Mouse (Mus musculus) c-Kit-positive CD71-positive TER-119-negative erythroid progenitor cells, embryonic 14.5 days (primary cell): ENCODE results near the gene Lbr.

Source experiments
- DNase-seq: peaks from one replicate; pipeline ENCODE4 v3.0.0-alpha.2; 2013; ENCODE audit warnings: low read depth

The Lbr gene

DNA sequence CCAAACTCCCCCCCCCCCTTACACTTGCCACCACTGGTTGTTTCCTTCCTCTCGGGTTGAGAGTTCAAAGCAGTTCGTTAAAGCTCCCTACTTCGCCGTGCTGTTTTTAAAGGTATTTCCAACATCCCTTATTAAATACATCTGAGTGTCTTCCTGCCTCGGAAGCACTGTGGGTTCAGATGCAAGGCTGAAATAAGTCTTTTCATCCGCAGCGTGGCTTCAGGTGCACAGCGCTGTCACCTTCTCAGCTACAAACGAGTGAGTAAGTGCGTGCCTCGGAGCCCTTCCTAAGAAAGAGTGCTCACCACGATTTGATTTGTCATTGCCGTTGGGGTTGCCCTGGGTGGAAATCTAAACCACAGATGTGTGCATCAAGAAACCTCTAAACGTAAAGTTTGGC, at the start of gene Lbr:
Gene Lbr, minus strand, starts transcription at position 266 of the 400 bp plus-strand sequence.
- DNase-seq, result peak; percentile 40

GRCm38 (mm10) chr1:181889670-181890069, 46.8 kb upstream of the Lbr start:
- no peak for DNase-seq

GRCm38 (mm10) chr1:181888801-181889200, 46.0 kb upstream of the Lbr start:
- peak; percentile 64 for DNase-seq

GRCm38 (mm10) chr1:181881532-181881931, 38.7 kb upstream of the Lbr start:
- DNase-seq, result no peak

- DNase-seq, result no peak
Measured at GRCm38 (mm10) chr1:181880752-181881325, 38.0 kb upstream of the Lbr start.

DNA sequence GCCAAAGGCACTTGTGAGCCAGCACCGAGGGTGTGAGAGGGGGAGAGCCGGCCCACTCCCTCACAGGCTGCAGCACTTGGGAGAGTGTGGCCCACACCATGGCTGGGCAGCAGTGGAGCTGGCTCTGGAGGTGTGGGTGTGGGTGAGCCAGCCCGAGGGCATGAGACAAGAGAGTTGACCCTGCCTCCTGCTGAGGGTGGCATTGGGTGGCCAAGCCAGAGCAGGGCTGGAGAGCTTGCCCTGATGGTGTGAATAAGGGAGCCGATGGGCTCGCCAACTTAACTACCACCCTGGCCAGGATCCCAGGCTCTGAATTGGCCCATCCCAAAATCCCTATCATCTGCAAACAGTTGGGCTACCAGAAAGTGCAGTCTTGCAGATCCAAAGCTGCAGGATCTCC, 35.6 kb upstream of the Lbr start:
- DNase-seq, result no peak

- no peak for DNase-seq
Measured at GRCm38 (mm10) chr1:181877088-181877487, 34.2 kb upstream of the Lbr start.

- DNase-seq, result no peak
Measured at GRCm38 (mm10) chr1:181876656-181877055, 33.8 kb upstream of the Lbr start.

DNA sequence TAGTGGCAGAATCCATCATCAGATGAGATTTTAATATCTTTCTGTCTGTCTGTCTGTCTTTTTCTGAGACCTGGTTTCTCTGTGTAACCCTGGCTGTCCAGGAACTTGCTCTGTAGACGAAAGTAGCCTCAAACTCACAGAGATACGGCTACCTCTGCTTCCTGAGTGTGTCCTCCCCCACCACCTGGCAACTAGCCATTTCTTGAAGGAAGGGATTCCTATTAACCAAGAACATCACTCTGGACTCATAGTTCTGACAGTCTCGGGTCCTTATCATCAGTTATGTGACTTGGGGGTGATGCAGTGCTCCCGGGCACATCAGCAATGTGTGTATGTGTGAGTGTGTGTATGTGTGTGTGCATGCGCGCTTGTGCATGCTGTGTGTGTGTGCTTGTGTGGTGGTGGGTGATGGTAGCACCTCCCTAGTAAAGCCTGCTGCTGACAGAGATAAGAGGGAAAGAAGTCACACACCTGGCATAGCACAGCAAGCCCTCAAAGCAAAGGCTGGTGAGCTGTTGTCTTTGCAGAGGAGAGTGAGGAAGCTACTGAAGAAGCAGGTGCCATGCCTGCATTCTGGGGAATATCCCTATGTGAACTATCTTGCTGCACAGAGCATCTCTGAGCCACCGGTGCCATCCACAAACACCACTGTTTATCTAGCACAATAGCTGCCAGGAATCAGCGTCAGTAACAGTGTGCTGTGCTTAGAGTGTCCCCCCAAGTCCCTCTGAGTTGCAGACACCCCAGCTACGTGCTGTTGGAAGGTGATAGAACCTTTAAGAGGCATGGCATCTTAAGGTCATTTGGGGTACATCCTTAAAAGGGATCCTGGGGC, 30.5 kb upstream of the Lbr start:
- no peak for DNase-seq

DNA sequence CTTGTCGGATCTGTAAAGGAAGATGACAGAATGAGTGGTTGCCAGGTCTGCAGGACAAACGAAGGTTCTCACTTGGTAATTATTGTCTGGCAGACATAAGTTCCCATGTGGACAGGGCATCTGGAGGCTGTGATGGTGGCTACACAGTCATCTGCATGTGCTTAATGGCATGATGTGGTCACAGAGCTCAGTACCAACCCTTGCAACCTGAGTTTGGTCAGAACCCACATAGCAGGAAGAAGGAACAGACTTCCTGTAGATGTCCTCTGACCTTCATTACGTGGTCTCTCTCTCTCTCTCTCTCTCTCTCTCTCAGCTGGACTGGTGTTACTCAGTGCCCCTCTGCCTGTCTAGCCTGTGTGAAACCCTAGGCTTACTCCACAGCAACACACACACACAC, 29.8 kb upstream of the Lbr start:
- DNase-seq, result no peak

- no peak for DNase-seq
Measured at GRCm38 (mm10) chr1:181866429-181867280, 23.8 kb upstream of the Lbr start.

- no peak for DNase-seq
Measured at GRCm38 (mm10) chr1:181865863-181866216, 23.0 kb upstream of the Lbr start.

DNA sequence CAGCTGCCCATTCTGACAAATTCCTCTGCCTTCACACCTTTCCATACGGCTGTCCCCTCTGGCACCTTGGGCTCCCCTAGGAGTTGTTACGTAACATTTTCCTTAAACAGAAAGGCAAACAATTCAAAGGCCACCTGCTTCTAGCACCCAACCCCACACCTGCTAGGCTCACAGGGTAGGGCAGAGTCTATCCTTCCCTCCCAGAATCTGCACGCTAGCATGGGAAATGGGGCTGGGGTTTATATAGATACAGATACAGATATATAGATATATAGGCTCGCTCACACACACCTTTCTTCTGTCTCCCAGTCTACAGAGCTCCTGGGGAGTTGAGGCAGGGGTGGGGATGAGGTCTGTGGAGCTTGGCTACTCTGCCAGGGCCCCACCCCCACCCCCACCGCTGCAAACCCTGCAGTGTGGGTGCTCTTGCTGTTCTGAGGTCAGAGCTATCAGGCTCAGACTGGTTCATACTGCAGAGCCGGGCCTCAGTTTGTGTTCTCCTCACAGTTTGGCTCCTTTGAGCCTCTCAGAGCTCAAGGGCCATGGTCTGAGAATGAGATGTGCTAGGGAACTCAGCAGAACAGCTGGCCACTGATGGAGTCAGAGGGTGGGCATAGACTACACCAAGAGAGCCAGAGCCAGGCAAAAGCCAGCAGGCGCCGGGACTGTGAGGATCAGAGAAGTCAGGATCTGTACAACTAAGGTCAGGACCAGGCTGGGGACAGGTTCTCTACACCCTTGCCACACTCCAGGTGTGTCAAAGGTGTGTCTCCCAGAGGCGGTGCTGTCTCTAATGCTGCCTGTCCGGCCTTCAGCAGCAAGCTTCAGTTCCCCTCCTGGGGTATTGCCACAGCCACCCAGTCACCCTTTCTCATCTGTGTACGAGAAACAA, 22.4 kb upstream of the Lbr start:
- no peak for DNase-seq

DNA sequence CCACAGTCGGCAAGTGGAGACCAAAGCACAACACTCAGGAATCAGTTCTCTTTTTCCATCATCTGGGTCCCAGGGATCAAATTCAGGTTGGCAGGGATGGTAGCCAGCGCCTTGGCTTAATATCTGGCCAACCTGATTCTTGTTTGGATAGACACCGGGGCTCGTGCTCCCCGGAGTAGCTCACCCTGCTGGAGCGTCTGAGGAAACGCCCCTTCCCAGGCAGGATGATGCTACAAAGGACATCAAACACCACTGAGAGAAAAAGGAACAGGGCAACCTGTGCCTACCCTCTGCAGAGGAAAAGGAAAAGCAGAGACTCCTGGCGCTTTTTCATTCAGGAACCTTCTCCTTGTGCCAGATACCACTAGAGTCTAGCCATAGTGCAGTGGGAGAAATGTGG, 20.6 kb upstream of the Lbr start:
- no peak for DNase-seq

DNA sequence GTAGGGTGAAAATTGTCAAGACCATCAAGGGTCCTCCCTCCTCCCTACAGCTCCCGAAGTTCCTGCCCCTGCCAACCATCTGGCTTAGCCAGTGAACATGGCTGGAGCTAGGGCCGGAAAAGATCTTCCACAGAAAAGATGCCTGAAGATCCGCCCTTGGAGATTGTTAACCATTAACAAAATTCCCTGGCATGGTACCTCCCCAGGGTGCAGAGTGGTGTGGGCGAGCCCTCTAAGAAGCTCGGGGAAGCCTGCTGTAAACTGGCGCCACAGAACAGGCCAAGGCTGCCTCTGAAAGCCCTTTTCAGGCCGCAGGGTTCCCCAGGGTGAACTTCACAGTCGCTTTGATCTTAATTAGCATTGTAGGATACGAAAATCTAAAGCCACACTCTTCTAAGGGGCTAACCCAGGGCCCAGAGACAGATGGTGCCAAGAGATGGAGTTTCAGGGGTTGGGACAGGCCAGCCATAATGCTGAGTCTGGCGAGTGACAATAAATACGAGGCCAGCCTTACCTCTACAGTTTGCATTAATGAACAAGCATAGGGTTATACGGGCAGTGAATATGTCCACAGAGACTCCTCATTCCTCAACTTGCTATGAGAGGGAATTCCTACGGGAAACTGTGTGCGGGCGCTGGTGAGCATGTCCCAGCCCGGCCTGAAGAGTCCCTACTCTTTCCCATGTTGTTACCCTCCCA, 20.0 kb upstream of the Lbr start:
- no peak for DNase-seq

- no peak for DNase-seq
Measured at GRCm38 (mm10) chr1:181861181-181861902, 18.5 kb upstream of the Lbr start.

DNA sequence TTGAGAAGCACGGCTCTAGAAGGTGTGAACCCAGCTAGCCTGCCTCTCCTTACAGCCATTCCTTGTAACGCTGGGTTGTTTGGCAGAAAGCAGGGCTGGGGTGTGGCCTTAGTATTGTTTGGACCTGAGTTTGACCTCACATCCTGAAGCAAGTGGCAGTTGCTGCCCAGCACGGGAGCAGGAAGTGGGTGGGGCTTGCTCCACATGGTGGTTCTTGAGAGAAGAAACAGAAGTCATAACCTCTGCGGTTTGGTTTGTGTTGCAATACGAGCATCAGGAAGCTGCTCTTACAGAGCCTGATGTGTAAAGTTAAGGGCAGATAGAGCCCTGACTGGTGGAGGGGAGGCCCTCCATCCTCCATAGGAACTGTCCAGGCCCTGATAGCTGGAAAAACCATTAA, 17.8 kb upstream of the Lbr start:
- no peak for DNase-seq

DNA sequence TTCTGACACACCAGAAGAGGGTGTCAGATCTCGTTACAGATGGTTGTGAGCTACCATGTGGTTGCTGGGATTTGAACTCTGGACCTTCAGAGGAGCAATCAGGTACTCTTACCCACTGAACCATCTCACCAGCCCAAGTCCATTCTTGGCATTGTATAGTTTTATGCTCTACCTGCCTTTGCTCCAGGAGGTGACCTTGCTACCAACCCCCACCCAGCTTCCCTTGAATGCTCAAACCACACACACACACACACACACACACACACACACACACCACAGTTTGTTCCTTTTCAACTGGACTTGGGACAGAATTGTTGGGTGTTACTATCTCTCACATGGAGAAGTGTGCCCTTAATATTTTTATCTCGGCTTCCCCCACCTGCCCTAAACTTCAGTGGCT, 13.5 kb upstream of the Lbr start:
- DNase-seq, result no peak

DNA sequence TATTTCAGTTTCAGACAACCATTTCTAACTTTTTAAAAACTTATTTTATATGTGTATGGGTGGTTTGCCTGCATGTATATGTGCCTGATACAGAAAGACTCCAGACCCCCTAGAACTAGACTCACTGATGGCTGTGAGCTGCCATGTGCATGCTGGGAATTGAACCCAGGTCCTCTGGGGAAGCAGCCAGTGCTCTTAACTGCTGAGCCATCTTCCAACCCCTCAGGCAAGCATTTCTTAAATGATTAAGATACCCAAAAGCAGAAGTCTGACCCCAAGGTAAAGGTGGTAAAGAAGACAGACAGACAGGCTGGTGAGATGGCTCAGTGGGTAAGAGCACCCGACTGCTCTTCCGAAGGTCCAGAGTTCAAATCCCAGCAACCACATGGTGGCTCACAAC, 12.0 kb upstream of the Lbr start:
- no peak for DNase-seq

- DNase-seq, result no peak
Measured at GRCm38 (mm10) chr1:181853081-181853736, 10.4 kb upstream of the Lbr start.
